Mouse (Mus musculus) small intestine, adult 2 months (tissue): ENCODE data around the gene Uri1. TPM values are rescaled to one million over a fixed set of nuclear protein-coding genes. Genes with fewer than 3 reads are reported as not detected.

Experiments used
- H3K27ac ChIP-seq: fragments of 200-500 bp; 2 replicates; pipeline ENCODE4 v1.5.1; 2012; ENCODE audit warnings: low read depth, low read length, control low read depth, inconsistent platforms; ENCODE audit not compliant: insufficient read depth
- H3K27me3 ChIP-seq: fragments of 200-500 bp; 2 replicates; pipeline ENCODE4 v1.6.1; 2012; ENCODE audit warnings: mild to moderate bottlenecking, moderate library complexity, low read length, inconsistent platforms; ENCODE audit not compliant: control insufficient read depth, insufficient read depth
- H3K36me3 ChIP-seq: fragments of 200-500 bp; 2 replicates; pipeline ENCODE4 v1.6.1; 2012; ENCODE audit warnings: mild to moderate bottlenecking, low read length, control low read depth, inconsistent platforms; ENCODE audit not compliant: control insufficient read depth, insufficient read depth
- H3K4me1 ChIP-seq: fragments of 200-500 bp; 2 replicates; pipeline ENCODE4 v1.6.1; 2012; ENCODE audit warnings: low read length, inconsistent platforms, mixed read lengths; ENCODE audit not compliant: control insufficient read depth, insufficient read depth, insufficient read length
- H3K4me3 ChIP-seq: fragments of 200-500 bp; 2 replicates; pipeline ENCODE4 v1.5.1; 2012; ENCODE audit warnings: low read depth, mild to moderate bottlenecking, control low read depth, inconsistent platforms, low read length, moderate library complexity
- CTCF ChIP-seq: fragments of 200-500 bp; IDR thresholded peaks from 2 replicates; pipeline ENCODE4 v1.5.1; 2012; ENCODE audit warnings: low read depth, mild to moderate bottlenecking, control low read depth, inconsistent platforms, low read length, moderate library complexity, mixed read lengths; ENCODE audit not compliant: insufficient replicate concordance, insufficient read length; ENCODE audit errors: extremely low read depth
- POLR2A ChIP-seq: fragments of 200-500 bp; IDR thresholded peaks from 2 replicates; pipeline ENCODE4 v1.6.1; 2012; ENCODE audit warnings: low read depth, mild to moderate bottlenecking, control low read depth, inconsistent platforms, low read length, moderate library complexity
- WGBS: fragments of 180-500 bp; shearing (Covaris S2); methylation state at CpG from one replicate; pipeline ENCODE4 v1.1.7; 2018; 5-methylcytosine and 5-hydroxymethylcytosine counted together
- polyA plus RNA-seq: library from polyadenylated mRNA; depleted of rRNA; stranded (reverse); fragments of >200 nt; gene quantifications from 2 replicates; pipeline ENCODE4 v1.2.3, GENCODE M21; 2012

Uri1 gene
- polyA plus RNA-seq, 1 experiment = 3.8 TPM

- H3K27ac ChIP-seq = no peak overlapping the region
- H3K27me3 ChIP-seq = no peaks in the 10 kb centered on the region
- no peak overlapping the region for H3K4me3 ChIP-seq
- peaks cover 15% of the 10 kb centered on the region for H3K4me1 ChIP-seq
- no peaks in the 10 kb centered on the region for H3K36me3 ChIP-seq
- TF ChIP-seq POLR2A = no peak
- no peak for TF ChIP-seq CTCF
- 37% methylated on average over 5 of the region's 5 CpGs for WGBS
Measured at GRCm38 (mm10) chr7:38029083-38029482, 5.7 kb upstream of the Uri1 start.

- 89% methylated on average over 7 of the region's 7 CpGs for WGBS
- H3K27me3 ChIP-seq = no peaks in the 10 kb centered on the region
- no peak overlapping the region for H3K27ac ChIP-seq
- no peaks in the 10 kb centered on the region for H3K36me3 ChIP-seq
- no peak for TF ChIP-seq CTCF
- TF ChIP-seq POLR2A = no peak
- peaks cover 15% of the 10 kb centered on the region for H3K4me1 ChIP-seq
- H3K4me3 ChIP-seq = no peak overlapping the region
Measured at GRCm38 (mm10) chr7:38027940-38028600, 4.7 kb upstream of the Uri1 start.

GRCm38 (mm10) chr7:38024839-38025238 is 1.5 kb upstream of the Uri1 start:
- TF ChIP-seq CTCF (no peak), POLR2A (no peak)
- 45% methylated on average over 4 of the region's 4 CpGs for WGBS
- no peak overlapping the region for H3K4me3 ChIP-seq
- no peaks in the 10 kb centered on the region for H3K36me3 ChIP-seq
- 0 out of 2 replicates have a peak overlapping the region, but pooled peaks have one; percentile 46 for H3K27ac ChIP-seq
- H3K4me1 ChIP-seq = peaks cover 9% of the 10 kb centered on the region
- no peaks in the 10 kb centered on the region for H3K27me3 ChIP-seq

- H3K4me3 ChIP-seq = peak overlapping the region; percentile 97
- WGBS = 34% methylated on average over 2 of the region's 2 CpGs
- no peaks in the 10 kb centered on the region for H3K36me3 ChIP-seq
- TF ChIP-seq CTCF (no peak), POLR2A (no peak)
- H3K4me1 ChIP-seq = peaks cover 3% of the 10 kb centered on the region; the same call in 1 of the 2 replicates
- no peaks in the 10 kb centered on the region for H3K27me3 ChIP-seq
- H3K27ac ChIP-seq = no peak overlapping the region
Measured at GRCm38 (mm10) chr7:38019770-38020169, 3.6 kb downstream of the Uri1 start.

GRCm38 (mm10) chr7:38019369-38019749 is 4.0 kb downstream of the Uri1 start:
- 1% methylated on average over 43 of the region's 49 CpGs for WGBS
- no peak for TF ChIP-seq CTCF
- peak; percentile 57 for TF ChIP-seq POLR2A
- peak overlapping the region; percentile 74; the same call in 1 of the 2 replicates for H3K27ac ChIP-seq
- peak overlapping the region; percentile 97 for H3K4me3 ChIP-seq
- no peaks in the 10 kb centered on the region for H3K36me3 ChIP-seq
- no peaks in the 10 kb centered on the region for H3K27me3 ChIP-seq
- peaks cover 3% of the 10 kb centered on the region for H3K4me1 ChIP-seq

GRCm38 (mm10) chr7:38018416-38019368 is 4.7 kb downstream of the Uri1 start:
- no peaks in the 10 kb centered on the region for H3K36me3 ChIP-seq
- H3K4me3 ChIP-seq = peak overlapping the region; percentile 97
- H3K27me3 ChIP-seq = no peaks in the 10 kb centered on the region
- under 1% methylated on average over 67 of the region's 67 CpGs for WGBS
- no peak for TF ChIP-seq CTCF
- no peak for TF ChIP-seq POLR2A
- H3K27ac ChIP-seq = peak overlapping the region; percentile 74
- no peaks in the 10 kb centered on the region; the same call in none of the 2 replicates for H3K4me1 ChIP-seq

GRCm38 (mm10) chr7:38015356-38015755 is 8.0 kb downstream of the Uri1 start:
- Histone ChIP-seq H3K27ac (no peak overlapping the region), H3K27me3 (no peaks in the 10 kb centered on the region), H3K4me3 (no peak overlapping the region), H3K4me1 (no peaks in the 10 kb centered on the region; the same call in none of the 2 replicates), H3K36me3 (no peaks in the 10 kb centered on the region)
- no peak for TF ChIP-seq POLR2A
- no peak for TF ChIP-seq CTCF
- 64% methylated on average over 5 of the region's 5 CpGs for WGBS
